Mouse (Mus musculus) midbrain, embryonic 16.5 days (tissue): ENCODE measurements at regions not wholly inside any gene's neighbourhood (a gene's known extent, or its start where the extent isn't known, plus 50 kb on each side); places are given as distances from the start of the nearest gene placed in this dataset.

Experiments used
- ATAC-seq: fragments of 200-750 bp; cut with Nextera tagmentation; 2 replicates; pipeline ENCODE4 v1.8.0; 2017; ENCODE audit warnings: moderate TSS enrichment
- H3K27ac ChIP-seq: fragments of 300-500 bp; sonication (generic); 2 replicates; pipeline ENCODE4 v1.5.1; 2014; ENCODE audit warnings: mild to moderate bottlenecking, low read length, mixed read lengths
- H3K27me3 ChIP-seq: fragments of 300-500 bp; sonication (generic); 2 replicates; pipeline ENCODE4 v1.6.1; 2014; ENCODE audit warnings: low read depth, low read length, mixed read lengths; ENCODE audit not compliant: control insufficient read depth, insufficient read depth
- H3K36me3 ChIP-seq: fragments of 300-500 bp; sonication (generic); 2 replicates; pipeline ENCODE4 v1.6.1; 2014; ENCODE audit warnings: mild to moderate bottlenecking, low read length, moderate library complexity, mixed read lengths; ENCODE audit not compliant: control insufficient read depth, insufficient read depth
- H3K4me1 ChIP-seq: fragments of 300-500 bp; sonication (generic); 2 replicates; pipeline ENCODE4 v1.6.1; 2014; ENCODE audit warnings: mild to moderate bottlenecking, low read length, mixed read lengths; ENCODE audit not compliant: control insufficient read depth, insufficient read depth
- H3K4me2 ChIP-seq: fragments of 300-500 bp; sonication (generic); 2 replicates; pipeline ENCODE4 v1.6.1; 2014; ENCODE audit warnings: mild to moderate bottlenecking, low read length, mixed read lengths
- H3K4me3 ChIP-seq: fragments of 300-500 bp; sonication (generic); 2 replicates; pipeline ENCODE4 v1.5.1; 2014; ENCODE audit warnings: low read depth, mild to moderate bottlenecking, low read length, moderate library complexity, mixed read lengths
- H3K9ac ChIP-seq: fragments of 300-500 bp; sonication (generic); 2 replicates; pipeline ENCODE4 v1.6.1; 2014; ENCODE audit warnings: low read depth, low read length, mixed read lengths
- H3K9me3 ChIP-seq: fragments of 300-500 bp; sonication (generic); replicated peaks from 2 replicates; pipeline ENCODE4 v1.6.1; 2014; ENCODE audit warnings: mild to moderate bottlenecking, low read length, mixed read lengths; ENCODE audit not compliant: control insufficient read depth, poor library complexity, severe bottlenecking
- WGBS: fragments of 180-500 bp; shearing (Covaris S2); extraction: QIAGEN DNeasy Blood & Tissue Kit; methylation state at CpG from one replicate; pipeline ENCODE4 v1.1.7; 2014; 5-methylcytosine and 5-hydroxymethylcytosine counted together

- no peak overlapping the region for H3K9ac ChIP-seq
- peak; percentile 60; the same call in 1 of the 2 replicates for ATAC-seq
- H3K27ac ChIP-seq, result no peak overlapping the region
- no peak overlapping the region for H3K4me2 ChIP-seq
- H3K27me3 ChIP-seq, result no peaks in the 10 kb centered on the region
- 42% methylated on average over 21 of the region's 21 CpGs for WGBS
- H3K4me1 ChIP-seq, result no peaks in the 10 kb centered on the region; the same call in 1 of the 2 replicates
- H3K4me3 ChIP-seq, result no peak overlapping the region
- no peaks in the 10 kb centered on the region for H3K9me3 ChIP-seq
- no peaks in the 10 kb centered on the region for H3K36me3 ChIP-seq
Observed at GRCm38 (mm10) chr5:75449913-75450525, 124.7 kb upstream of the Kit start.

GRCm38 (mm10) chr5:75450564-75450963 lies 124.2 kb upstream of the Kit start:
- Histone ChIP-seq H3K36me3 (no peaks in the 10 kb centered on the region), H3K4me1 (no peaks in the 10 kb centered on the region; the same call in 1 of the 2 replicates), H3K4me3 (no peak overlapping the region), H3K27me3 (no peaks in the 10 kb centered on the region), H3K9ac (no peak overlapping the region), H3K9me3 (no peaks in the 10 kb centered on the region), H3K27ac (no peak overlapping the region), H3K4me2 (no peak overlapping the region)
- WGBS, result 47% methylated on average over 9 of the region's 9 CpGs
- no peak for ATAC-seq

GRCm38 (mm10) chr5:75451081-75451480 lies 123.6 kb upstream of the Kit start:
- Histone ChIP-seq H3K36me3 (no peaks in the 10 kb centered on the region), H3K4me2 (no peak overlapping the region), H3K9ac (no peak overlapping the region), H3K27ac (no peak overlapping the region), H3K4me3 (no peak overlapping the region), H3K27me3 (no peaks in the 10 kb centered on the region), H3K4me1 (no peaks in the 10 kb centered on the region; the same call in 1 of the 2 replicates), H3K9me3 (no peaks in the 10 kb centered on the region)
- ATAC-seq, result no peak
- 62% methylated on average over 5 of the region's 5 CpGs for WGBS

GRCm38 (mm10) chr5:75451693-75452092 lies 123.0 kb upstream of the Kit start:
- WGBS, result 71% methylated on average over 8 of the region's 8 CpGs
- Histone ChIP-seq H3K4me1 (no peaks in the 10 kb centered on the region; the same call in 1 of the 2 replicates), H3K9me3 (no peaks in the 10 kb centered on the region), H3K4me3 (no peak overlapping the region), H3K27ac (no peak overlapping the region), H3K9ac (no peak overlapping the region), H3K4me2 (no peak overlapping the region), H3K27me3 (no peaks in the 10 kb centered on the region), H3K36me3 (no peaks in the 10 kb centered on the region)
- no peak for ATAC-seq

GRCm38 (mm10) chr5:75453757-75454390 lies 120.8 kb upstream of the Kit start:
- 69% methylated on average over 9 of the region's 9 CpGs for WGBS
- no peak overlapping the region for H3K27ac ChIP-seq
- no peak overlapping the region for H3K4me3 ChIP-seq

GRCm38 (mm10) chr5:75454961-75455541 lies 119.7 kb upstream of the Kit start:
- no peaks in the 10 kb centered on the region; the same call in 1 of the 2 replicates for H3K4me1 ChIP-seq
- WGBS, result 45% methylated on average over 16 of the region's 16 CpGs
- no peak overlapping the region for H3K9ac ChIP-seq
- no peak overlapping the region for H3K27ac ChIP-seq
- H3K27me3 ChIP-seq, result no peaks in the 10 kb centered on the region
- H3K4me3 ChIP-seq, result no peak overlapping the region
- no peak overlapping the region for H3K4me2 ChIP-seq
- H3K9me3 ChIP-seq, result no peaks in the 10 kb centered on the region
- no peaks in the 10 kb centered on the region for H3K36me3 ChIP-seq
- no peak for ATAC-seq

More at GRCm38 (mm10) chr5:75453757-75454390, 120.8 kb upstream of the Kit start:
- Histone ChIP-seq H3K9me3 (no peaks in the 10 kb centered on the region), H3K27me3 (no peaks in the 10 kb centered on the region), H3K4me2 (no peak overlapping the region), H3K36me3 (no peaks in the 10 kb centered on the region), H3K4me1 (no peaks in the 10 kb centered on the region; the same call in 1 of the 2 replicates), H3K9ac (no peak overlapping the region)
- no peak for ATAC-seq

DNA sequence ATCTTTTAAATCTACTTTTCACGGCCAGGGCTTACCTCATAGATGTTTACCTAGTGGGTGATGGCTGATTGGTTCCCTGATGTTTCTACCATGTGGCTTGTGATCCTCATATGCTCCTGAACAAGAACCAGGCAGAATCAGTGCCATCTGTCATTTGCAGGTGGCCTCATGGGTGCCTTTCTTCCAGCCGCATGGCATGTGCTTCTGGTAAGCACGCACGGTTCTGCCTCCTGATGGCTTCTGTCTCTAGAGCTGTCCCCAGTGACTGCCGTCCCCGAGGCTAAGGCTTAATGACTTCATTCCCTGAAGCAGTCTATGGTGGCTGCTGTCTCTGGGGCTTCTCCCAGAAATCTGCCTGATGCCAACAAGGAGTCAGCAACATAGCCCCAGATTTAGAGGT lies 117.3 kb upstream of the Kit start:
- WGBS, result 68% methylated on average over 6 of the region's 6 CpGs
- ATAC-seq, result no peak
- H3K9ac ChIP-seq, result no peak overlapping the region
- no peaks in the 10 kb centered on the region for H3K4me1 ChIP-seq
- H3K36me3 ChIP-seq, result no peaks in the 10 kb centered on the region
- H3K27me3 ChIP-seq, result no peaks in the 10 kb centered on the region
- no peak overlapping the region for H3K4me2 ChIP-seq
- no peak overlapping the region for H3K27ac ChIP-seq
- H3K9me3 ChIP-seq, result no peaks in the 10 kb centered on the region
- H3K4me3 ChIP-seq, result no peak overlapping the region

- no peak overlapping the region for H3K9ac ChIP-seq
- H3K27me3 ChIP-seq, result no peaks in the 10 kb centered on the region
- H3K4me3 ChIP-seq, result no peak overlapping the region
- 93% methylated on average over 7 of the region's 7 CpGs for WGBS
- H3K36me3 ChIP-seq, result no peaks in the 10 kb centered on the region
- H3K27ac ChIP-seq, result no peak overlapping the region
- H3K4me2 ChIP-seq, result no peak overlapping the region
- no peaks in the 10 kb centered on the region for H3K4me1 ChIP-seq
- ATAC-seq, result no peak
- H3K9me3 ChIP-seq, result no peaks in the 10 kb centered on the region
Observed at GRCm38 (mm10) chr5:75458317-75458716, 116.4 kb upstream of the Kit start.

DNA sequence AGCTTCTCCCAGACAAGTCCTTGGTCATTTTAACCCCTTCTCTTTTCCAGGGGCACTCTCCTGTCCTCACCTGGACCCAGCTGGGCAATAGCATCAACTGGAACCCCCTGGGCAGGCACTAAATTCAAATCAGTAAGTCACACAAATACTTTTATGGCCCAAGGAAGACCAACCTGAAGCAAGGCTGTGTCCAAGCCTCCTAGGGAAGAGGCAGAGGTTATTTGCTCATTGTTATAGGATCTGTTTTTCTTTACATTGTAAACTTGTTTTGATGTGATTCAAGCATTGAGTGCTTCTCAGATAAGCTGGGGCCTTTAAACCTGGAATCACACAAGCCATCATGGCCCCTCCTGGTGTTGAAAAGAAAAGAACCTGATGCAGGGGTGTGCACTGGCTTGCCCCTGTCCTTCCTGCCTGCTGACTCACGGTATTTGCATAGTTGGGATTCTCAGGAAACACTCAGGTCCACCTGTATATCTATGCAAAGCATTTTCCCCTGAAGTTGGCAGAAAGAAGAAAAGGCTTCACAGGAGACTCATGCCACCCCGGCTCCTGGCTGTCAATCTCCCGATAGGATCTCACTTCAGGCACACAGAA lies 114.9 kb upstream of the Kit start:
- no peak overlapping the region for H3K27ac ChIP-seq
- 84% methylated on average over 3 of the region's 3 CpGs for WGBS
- H3K9me3 ChIP-seq, result no peaks in the 10 kb centered on the region
- no peak for ATAC-seq
- no peak overlapping the region for H3K9ac ChIP-seq
- no peaks in the 10 kb centered on the region for H3K27me3 ChIP-seq
- H3K36me3 ChIP-seq, result no peaks in the 10 kb centered on the region
- no peak overlapping the region for H3K4me3 ChIP-seq
- no peaks in the 10 kb centered on the region for H3K4me1 ChIP-seq
- H3K4me2 ChIP-seq, result no peak overlapping the region
